Mouse (Mus musculus): ENCODE measurements around the gene Auts2. TPM values are rescaled to one million over a fixed set of nuclear protein-coding genes. Genes with fewer than 3 reads are reported as not detected.

The Auts2 gene
- total and polyA plus RNA-seq, 3 experiments, result not detected

DNA sequence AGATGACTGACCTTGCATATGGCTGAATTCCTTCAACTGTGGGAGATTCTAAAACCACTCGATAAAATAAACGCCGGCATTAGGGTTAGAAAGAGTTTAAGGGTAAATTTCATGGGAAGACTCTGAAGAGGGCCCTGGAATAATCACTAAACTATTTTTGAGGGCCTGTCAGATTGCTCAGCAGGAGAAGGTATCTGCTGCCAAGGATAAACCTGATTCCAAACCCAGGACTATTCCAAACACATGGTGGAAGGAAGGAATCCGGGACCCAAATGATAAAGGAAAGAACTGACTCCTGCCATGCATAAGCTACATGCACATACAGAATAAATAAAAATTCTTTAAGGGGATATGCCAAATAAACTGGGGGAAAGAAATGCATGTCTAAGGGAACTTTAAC, 399.0 kb downstream of the Auts2 start:
- H3K36me3 ChIP-seq (replicated peaks in 1 of 2; ENCODE audit: control insufficient read depth in 1 of 2, insufficient read depth in 1 of 2, low read length in 1 of 2), result no peaks in the 10 kb centered on the region
- dilution Hi-C loops (cut with MboI; ENCODE audit: extremely low pct_ligation_motif_present, extremely low pct_unique_long_range_greater_than_20kb, low sequenced_read_pairs), result no loop called here

DNA sequence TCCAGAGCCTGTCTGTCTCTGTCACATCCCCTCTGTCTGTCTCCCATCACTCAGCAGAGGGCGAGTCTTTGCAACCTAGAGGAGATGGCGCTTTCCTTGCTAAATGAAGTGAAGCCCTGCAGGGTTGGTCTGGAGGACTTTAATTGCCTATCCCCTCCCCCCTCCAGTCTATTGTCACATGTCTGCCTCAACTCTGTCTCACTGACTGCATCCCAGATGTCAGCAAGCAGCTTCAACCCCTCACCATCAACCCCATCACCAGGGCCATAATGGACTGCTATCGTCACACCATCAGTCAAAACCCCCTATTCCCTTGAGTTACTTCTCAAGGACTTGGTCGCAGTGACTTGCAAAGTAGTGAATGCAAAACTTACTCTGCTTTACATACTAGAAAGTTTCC, 402.3 kb downstream of the Auts2 start:
- Histone ChIP-seq H3K79me2 (replicated peaks; ENCODE audit: control insufficient read depth, extremely low read depth, insufficient read depth, poor library complexity, severe bottlenecking) (no peaks in the 10 kb centered on the region), H3K4me1 (ENCODE audit: control insufficient read depth in 1 of 2, insufficient read depth in 2 of 2) (no peaks in the 10 kb centered on the region), H3K4me3 (replicated peaks in 1 of 3; ENCODE audit: low read depth in 2 of 3, low read length in 2 of 3, poor library complexity in 1 of 3) (no peak overlapping the region), H3K27me3 (replicated peaks) (no peaks in the 10 kb centered on the region), H3K4me2 (ENCODE audit: insufficient read depth, low read depth, poor library complexity, severe bottlenecking) (no peak overlapping the region), H3K9ac (ENCODE audit: insufficient read depth, low read depth) (no peak overlapping the region), H3K9me3 (replicated peaks; ENCODE audit: low read length) (peaks cover 77% of the 10 kb centered on the region), H3K27ac (ENCODE audit: insufficient read depth, low read depth) (no peak overlapping the region), H3K36me3 (replicated peaks in 1 of 2; ENCODE audit: control insufficient read depth in 1 of 2, insufficient read depth in 1 of 2, low read length in 1 of 2) (no peaks in the 10 kb centered on the region)
- in situ Hi-C loops (cut with MboI; ENCODE audit: low pct_ligation_motif_present, low pct_unique_long_range_greater_than_20kb, low sequenced_read_pairs) (no loop called here), dilution Hi-C loops (cut with MboI; ENCODE audit: extremely low pct_ligation_motif_present, extremely low pct_unique_long_range_greater_than_20kb, low sequenced_read_pairs) (no loop called here)
- DNase-seq (ENCODE audit: extremely low read depth), result no peak
- TF ChIP-seq E2F4 (IDR thresholded peaks at IDR 0.05; ENCODE audit: insufficient replicate concordance, low read depth, low read length), result no peak
- no peak for TF ChIP-seq ETS1 (conservative IDR thresholded peaks at IDR 0.05; ENCODE audit: low read depth, low read length)
- no peak for TF ChIP-seq TBP (conservative IDR thresholded peaks at IDR 0.05; ENCODE audit: low read depth, low read length)
- no peak for TF ChIP-seq NELFE (IDR thresholded peaks at IDR 0.05; ENCODE audit: low read depth, low read length)
- no peak for TF ChIP-seq RAD21 (IDR thresholded peaks at IDR 0.05; ENCODE audit: low read depth, low read length)
- TF ChIP-seq HCFC1 (IDR thresholded peaks at IDR 0.05; ENCODE audit: low read depth, low read length), result no peak
- TF ChIP-seq ZKSCAN1 (IDR thresholded peaks at IDR 0.05; ENCODE audit: borderline replicate concordance, low read depth, low read length), result no peak
- TF ChIP-seq CHD1 (IDR thresholded peaks at IDR 0.05; ENCODE audit: low read depth, low read length), result no peak
- TF ChIP-seq ZNF384 (IDR thresholded peaks at IDR 0.05; ENCODE audit: low read depth, low read length), result no peak
- no peak for TF ChIP-seq SIN3A (IDR thresholded peaks at IDR 0.05; ENCODE audit: low read length)
- TF ChIP-seq JUN (IDR thresholded peaks at IDR 0.05; ENCODE audit: insufficient read depth, low read depth, low read length), result no peak
- TF ChIP-seq UBTF (IDR thresholded peaks at IDR 0.05; ENCODE audit: low read depth, low read length), result no peak
- no peak for TF ChIP-seq JUND (conservative IDR thresholded peaks at IDR 0.05; ENCODE audit: low read depth, low read length)
- no peak for TF ChIP-seq MAX (IDR thresholded peaks at IDR 0.05; ENCODE audit: low read length)

More for the DNA sequence above, 399.0 kb downstream of the Auts2 start:
- DNase-seq (ENCODE audit: extremely low read depth), result no peak
- Histone ChIP-seq H3K79me2 (replicated peaks; ENCODE audit: control insufficient read depth, extremely low read depth, insufficient read depth, poor library complexity, severe bottlenecking) (no peaks in the 10 kb centered on the region), H3K27ac (ENCODE audit: insufficient read depth, low read depth) (no peak overlapping the region), H3K4me3 (replicated peaks in 1 of 3; ENCODE audit: low read depth in 2 of 3, low read length in 2 of 3, poor library complexity in 1 of 3) (no peak overlapping the region), H3K9me3 (replicated peaks; ENCODE audit: low read length) (peaks cover 72% of the 10 kb centered on the region), H3K9ac (ENCODE audit: insufficient read depth, low read depth) (no peak overlapping the region), H3K4me1 (ENCODE audit: control insufficient read depth in 1 of 2, insufficient read depth in 2 of 2) (no peaks in the 10 kb centered on the region), H3K4me2 (ENCODE audit: insufficient read depth, low read depth, poor library complexity, severe bottlenecking) (no peak overlapping the region), H3K27me3 (replicated peaks) (no peaks in the 10 kb centered on the region)
- TF ChIP-seq JUND (conservative IDR thresholded peaks at IDR 0.05; ENCODE audit: low read depth, low read length) (no peak), CHD1 (IDR thresholded peaks at IDR 0.05; ENCODE audit: low read depth, low read length) (no peak), ETS1 (conservative IDR thresholded peaks at IDR 0.05; ENCODE audit: low read depth, low read length) (no peak), POLR2AphosphoS2 (IDR thresholded peaks at IDR 0.05; ENCODE audit: low read depth, low read length) (no peak), JUN (IDR thresholded peaks at IDR 0.05; ENCODE audit: insufficient read depth, low read depth, low read length) (no peak), ZC3H11A (IDR thresholded peaks at IDR 0.05; ENCODE audit: low read depth, low read length) (no peak), MAFK (IDR thresholded peaks at IDR 0.05; ENCODE audit: insufficient replicate concordance, low read length) (no peak), USF1 (IDR thresholded peaks at IDR 0.05; ENCODE audit: low read depth, low read length) (no peak), MEF2A (IDR thresholded peaks at IDR 0.05; ENCODE audit: borderline replicate concordance, low read depth, low read length) (no peak), MAX (IDR thresholded peaks at IDR 0.05; ENCODE audit: low read length) (no peak), RCOR1 (conservative IDR thresholded peaks at IDR 0.05; ENCODE audit: low read depth, low read length) (no peak), ZKSCAN1 (IDR thresholded peaks at IDR 0.05; ENCODE audit: borderline replicate concordance, low read depth, low read length) (no peak), BHLHE40 (IDR thresholded peaks at IDR 0.05; ENCODE audit: low read depth, low read length) (no peak), PAX5 (IDR thresholded peaks at IDR 0.05; ENCODE audit: low read length) (no peak)
- in situ Hi-C loops (cut with MboI; ENCODE audit: low pct_ligation_motif_present, low pct_unique_long_range_greater_than_20kb, low sequenced_read_pairs), result no loop called here

Measured in CH12.LX (cell line).